Mouse (Mus musculus) lung, adult 2 months (tissue): Measurements from ENCODE around the gene Usp37.

Experiments
- CTCF ChIP-seq: fragments of 200-500 bp; IDR thresholded peaks from 2 replicates; pipeline ENCODE4 v1.5.1; 2011; ENCODE audit warnings: mild to moderate bottlenecking, low read length, control low read depth; ENCODE audit not compliant: insufficient read depth
- POLR2A ChIP-seq: fragments of 200-500 bp; IDR thresholded peaks from 2 replicates; pipeline ENCODE4 v1.6.1; 2011; ENCODE audit warnings: low read depth, mild to moderate bottlenecking, control low read depth, low read length, borderline replicate concordance; ENCODE audit errors: extremely low read depth

DNA sequence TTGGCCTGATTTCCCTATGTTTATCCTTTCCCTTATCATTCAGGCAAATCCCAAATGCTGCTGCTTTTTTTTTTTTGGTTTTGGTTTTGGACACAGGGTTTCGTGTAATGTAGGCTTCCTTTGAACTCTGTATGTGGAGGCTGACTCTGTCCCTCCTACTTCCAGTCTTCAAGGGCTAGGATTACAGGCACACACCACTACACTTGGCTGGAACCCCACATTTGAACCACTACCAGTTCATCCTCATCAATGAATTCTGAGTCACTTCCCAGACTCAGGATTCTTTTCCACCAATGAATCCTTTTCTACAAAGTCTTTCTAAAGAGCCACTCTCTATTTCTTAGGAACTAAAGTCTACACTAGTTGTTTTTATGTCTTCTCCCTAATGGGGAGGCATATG, 43.0 kb downstream of the Usp37 start:
- no peak for TF ChIP-seq CTCF
- no peak for TF ChIP-seq POLR2A
